Mouse (Mus musculus) G1E (cell line): Measurements from ENCODE around the gene Men1.

Source experiments
- CTCF ChIP-seq: IDR thresholded peaks from 2 replicates; pipeline ENCODE4 v1.5.1; 2012; ENCODE audit warnings: low read depth, low read length, inconsistent platforms, mixed read lengths
- GATA1 ChIP-seq: IDR thresholded peaks from 2 replicates; pipeline ENCODE4 v1.6.1; 2012; ENCODE audit warnings: borderline replicate concordance, low read length, inconsistent platforms, mixed read lengths
- POLR2AphosphoS5 ChIP-seq: IDR thresholded peaks from 2 replicates; pipeline ENCODE4 v1.6.1; 2012; ENCODE audit warnings: low read depth, low read length, inconsistent platforms; ENCODE audit not compliant: insufficient replicate concordance

GRCm38 (mm10) chr19:6302522-6302921 lies 32.3 kb upstream of the Men1 start:
- no peak for TF ChIP-seq POLR2AphosphoS5
- TF ChIP-seq CTCF, result no peak
- TF ChIP-seq GATA1, result no peak
